Mouse (Mus musculus) spleen, adult 2 months (tissue): ENCODE measurements around the gene Fbxo42. TPM values are rescaled to one million over a fixed set of nuclear protein-coding genes. Genes with fewer than 3 reads are reported as not detected.

Experiments
- DNase-seq, 2 experiments: peaks; one replicate each; pipeline versions ENCODE4 v3.0.0 to v3.0.0-alpha.2; 2012 to 2021; ENCODE audit warnings: low spot score in 2 of 2, low read depth in 1 of 2
- H3K27ac ChIP-seq: fragments of 200-500 bp; 2 replicates; pipeline ENCODE4 v1.5.1; 2012; ENCODE audit warnings: low read length, inconsistent platforms; ENCODE audit not compliant: insufficient read depth
- H3K27me3 ChIP-seq: fragments of 200-500 bp; 2 replicates; pipeline ENCODE4 v1.6.1; 2012; ENCODE audit warnings: mild to moderate bottlenecking, moderate library complexity, low read length, inconsistent platforms; ENCODE audit not compliant: control insufficient read depth, insufficient read depth
- H3K36me3 ChIP-seq: fragments of 200-500 bp; 2 replicates; pipeline ENCODE4 v1.6.1; 2012; ENCODE audit warnings: mild to moderate bottlenecking, low read length, inconsistent platforms; ENCODE audit not compliant: control insufficient read depth, insufficient read depth
- H3K4me1 ChIP-seq: fragments of 200-500 bp; 2 replicates; pipeline ENCODE4 v1.6.1; 2011; ENCODE audit warnings: inconsistent platforms; ENCODE audit not compliant: control insufficient read depth, insufficient read depth, insufficient read length
- H3K4me3 ChIP-seq: fragments of 200-500 bp; 2 replicates; pipeline ENCODE4 v1.5.1; 2011; ENCODE audit warnings: mild to moderate bottlenecking, inconsistent platforms; ENCODE audit not compliant: insufficient read depth, insufficient read length; ENCODE audit errors: extremely low read depth
- CTCF ChIP-seq: fragments of 200-500 bp; IDR thresholded peaks from 2 replicates; pipeline ENCODE4 v1.5.1; 2011; ENCODE audit warnings: mild to moderate bottlenecking, inconsistent platforms; ENCODE audit not compliant: insufficient read depth, insufficient read length, insufficient replicate concordance; ENCODE audit errors: extremely low read depth
- POLR2A ChIP-seq: fragments of 200-500 bp; IDR thresholded peaks from 2 replicates; pipeline ENCODE4 v1.6.1; 2011; ENCODE audit warnings: low read depth, low read length, inconsistent platforms
- WGBS: fragments of 180-500 bp; shearing (Covaris S2); methylation state at CpG from one replicate; pipeline ENCODE4 v1.1.7; 2018; 5-methylcytosine and 5-hydroxymethylcytosine counted together
- polyA plus RNA-seq: library from polyadenylated mRNA; depleted of rRNA; stranded (reverse); fragments of >200 nt; gene quantifications from 2 replicates; pipeline ENCODE4 v1.2.3, GENCODE M21; 2012

Fbxo42 gene
- polyA plus RNA-seq, 1 experiment: 13.7 TPM

DNA sequence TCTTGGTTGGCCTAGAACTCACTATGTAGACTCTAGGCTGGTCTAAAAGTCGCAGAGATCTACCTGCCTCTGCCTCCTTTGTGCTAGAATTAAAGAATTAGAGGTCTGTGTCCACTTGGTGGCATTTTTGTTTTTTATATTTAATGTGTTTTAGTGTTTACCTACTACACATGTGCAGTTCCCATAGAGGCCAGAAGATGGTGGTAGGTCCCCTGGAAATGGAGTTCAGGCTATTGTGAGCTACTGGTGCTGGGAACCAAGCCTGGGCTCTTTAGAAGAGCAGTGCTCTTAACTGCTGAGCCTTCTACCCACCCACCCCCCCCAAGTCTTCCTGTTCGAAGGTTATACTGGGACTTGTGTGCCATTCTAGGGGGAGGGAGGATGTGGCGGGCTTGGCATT is 19.4 kb downstream of the Fbxo42 start:
- Histone ChIP-seq H3K36me3 (peaks cover 7% of the 10 kb centered on the region), H3K4me3 (no peak overlapping the region), H3K4me1 (peaks cover 4% of the 10 kb centered on the region; the same call in 1 of the 2 replicates), H3K27me3 (no peaks in the 10 kb centered on the region), H3K27ac (no peak overlapping the region)
- TF ChIP-seq POLR2A (no peak), CTCF (no peak)
- 98% methylated on average over 3 of the region's 3 CpGs for WGBS
- DNase-seq: no peak

DNA sequence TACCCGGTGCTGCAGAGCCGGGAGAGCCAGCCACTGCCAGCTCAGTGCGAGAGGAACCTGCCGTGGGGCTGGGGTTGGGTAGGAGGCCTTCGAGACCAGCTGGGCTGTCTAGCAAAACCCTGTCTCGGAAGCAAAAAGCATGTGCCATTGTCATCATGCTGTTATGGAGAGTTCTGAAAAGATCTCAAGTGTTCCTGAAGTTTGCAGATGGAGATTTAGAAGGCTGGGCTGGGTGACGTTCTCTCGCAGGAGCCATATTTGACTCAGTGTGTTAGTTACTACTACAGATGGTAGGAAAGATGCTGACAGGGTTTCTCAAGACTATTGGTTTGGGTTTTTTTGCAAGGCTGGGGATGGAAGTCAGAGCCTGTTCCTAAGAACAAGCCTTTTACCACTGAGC is 24.4 kb downstream of the Fbxo42 start:
- H3K27ac ChIP-seq: no peak overlapping the region

DNA sequence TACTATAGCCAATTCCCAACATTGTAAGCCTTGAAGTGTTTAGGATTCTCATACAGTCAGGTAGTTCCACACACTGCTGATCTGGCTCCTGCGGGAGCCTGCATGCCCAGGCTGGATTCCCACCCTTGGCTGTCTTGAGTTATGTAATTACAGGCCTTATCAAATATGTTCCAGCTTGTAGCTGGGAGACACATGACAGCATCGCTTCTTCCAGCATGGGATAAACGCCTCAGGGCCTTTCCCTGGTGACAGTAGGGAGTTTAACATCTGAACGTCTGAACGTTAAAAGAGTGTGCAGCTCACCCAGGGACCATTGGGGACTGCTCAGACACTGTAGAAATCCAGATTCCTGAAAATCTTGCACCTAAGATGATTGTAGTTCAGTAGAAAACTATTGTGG is 28.1 kb downstream of the Fbxo42 start:
- H3K27ac ChIP-seq: no peak overlapping the region
- TF ChIP-seq CTCF (no peak), POLR2A (no peak)
- H3K27me3 ChIP-seq: no peaks in the 10 kb centered on the region
- no peaks in the 10 kb centered on the region for H3K4me1 ChIP-seq
- 93% methylated on average over 5 of the region's 5 CpGs for WGBS
- no peak for DNase-seq
- H3K4me3 ChIP-seq: no peak overlapping the region
- H3K36me3 ChIP-seq: peaks cover 14% of the 10 kb centered on the region

More for the DNA sequence above, 24.4 kb downstream of the Fbxo42 start:
- 97% methylated on average over 8 of the region's 8 CpGs for WGBS
- TF ChIP-seq POLR2A (no peak), CTCF (no peak)
- no peak for DNase-seq
- no peaks in the 10 kb centered on the region for H3K4me1 ChIP-seq
- H3K27me3 ChIP-seq: no peaks in the 10 kb centered on the region
- peaks cover 14% of the 10 kb centered on the region for H3K36me3 ChIP-seq
- no peak overlapping the region for H3K4me3 ChIP-seq

DNA sequence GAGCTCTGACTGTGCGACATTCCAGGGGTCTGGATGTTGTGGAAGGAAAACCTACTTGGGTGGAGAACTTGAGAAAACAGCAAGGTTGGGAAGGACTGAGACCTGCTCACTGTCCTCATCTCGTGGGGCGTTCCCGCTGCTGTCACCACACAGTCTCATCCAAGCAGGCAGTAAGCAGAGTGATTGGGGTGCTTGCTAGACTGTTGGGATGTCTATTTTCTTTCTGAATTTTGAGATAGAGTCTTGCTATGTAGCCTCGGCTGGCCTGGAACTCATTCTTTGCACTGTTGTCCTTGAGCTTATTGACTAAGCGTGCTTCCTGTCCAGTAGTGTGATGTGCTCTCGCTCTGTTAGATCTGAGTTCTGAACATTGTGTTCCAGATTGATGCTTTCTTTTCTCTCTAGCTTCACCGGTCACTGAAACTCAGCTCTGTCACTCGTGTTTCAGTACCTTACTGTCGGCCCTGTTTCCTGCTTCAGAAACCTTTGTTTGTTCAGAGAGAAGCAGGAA is 28.7 kb downstream of the Fbxo42 start:
- DNase-seq: no peak
- no peaks in the 10 kb centered on the region for H3K27me3 ChIP-seq
- H3K4me3 ChIP-seq: no peak overlapping the region
- no peak for TF ChIP-seq POLR2A
- peaks cover 15% of the 10 kb centered on the region for H3K36me3 ChIP-seq
- WGBS: 87% methylated on average over 10 of the region's 10 CpGs
- no peak overlapping the region for H3K27ac ChIP-seq
- no peaks in the 10 kb centered on the region for H3K4me1 ChIP-seq

DNA sequence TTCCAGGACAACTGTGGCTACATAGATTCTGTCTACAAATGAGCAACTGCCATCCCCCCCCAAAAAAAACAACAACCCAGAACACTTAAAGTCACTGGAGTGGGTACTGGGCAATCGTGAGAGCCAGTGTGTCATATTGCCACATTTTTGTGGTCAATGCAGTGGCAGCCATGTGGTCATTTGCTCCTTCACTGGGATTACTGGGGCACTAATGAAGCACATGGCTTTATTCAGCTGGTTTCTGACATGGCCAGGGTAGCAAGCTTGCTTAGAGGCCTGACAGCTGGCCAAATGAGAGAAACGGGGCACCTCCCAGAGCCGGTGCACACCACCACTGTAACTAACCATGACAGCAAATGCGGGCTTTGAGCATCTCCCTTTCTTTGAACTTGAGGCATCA is 30.8 kb downstream of the Fbxo42 start:
- Histone ChIP-seq H3K4me1 (no peaks in the 10 kb centered on the region), H3K4me3 (no peak overlapping the region), H3K27me3 (no peaks in the 10 kb centered on the region), H3K27ac (no peak overlapping the region), H3K36me3 (peaks cover 13% of the 10 kb centered on the region)
- WGBS: 93% methylated on average over 4 of the region's 4 CpGs
- TF ChIP-seq CTCF: no peak
- no peak for TF ChIP-seq POLR2A
- DNase-seq: no peak

DNA sequence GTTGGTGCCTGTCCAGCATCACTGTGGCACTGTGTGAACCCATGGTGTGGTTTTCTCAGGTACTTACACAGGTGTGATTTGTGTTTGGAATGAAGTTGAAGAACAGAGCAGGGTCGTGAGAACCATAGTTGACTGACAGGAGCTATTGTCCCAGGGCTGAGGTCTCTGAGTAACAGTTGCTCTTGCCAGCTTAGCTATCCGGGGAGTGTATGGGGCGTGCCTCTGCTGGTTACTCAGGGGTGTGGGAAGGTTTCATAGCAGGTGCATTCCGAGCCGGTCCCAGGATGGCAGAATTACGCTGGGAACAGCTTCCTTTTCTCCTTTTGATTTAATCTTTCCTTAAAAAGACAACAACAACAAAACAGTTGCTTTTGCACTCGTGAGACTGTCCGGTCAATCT is 33.1 kb downstream of the Fbxo42 start:
- Histone ChIP-seq H3K27ac (no peak overlapping the region), H3K4me3 (no peak overlapping the region), H3K36me3 (peaks cover 12% of the 10 kb centered on the region), H3K4me1 (no peaks in the 10 kb centered on the region), H3K27me3 (no peaks in the 10 kb centered on the region)
- DNase-seq: no peak
- WGBS: 94% methylated on average over 8 of the region's 8 CpGs
- TF ChIP-seq CTCF: no peak
- no peak for TF ChIP-seq POLR2A

DNA sequence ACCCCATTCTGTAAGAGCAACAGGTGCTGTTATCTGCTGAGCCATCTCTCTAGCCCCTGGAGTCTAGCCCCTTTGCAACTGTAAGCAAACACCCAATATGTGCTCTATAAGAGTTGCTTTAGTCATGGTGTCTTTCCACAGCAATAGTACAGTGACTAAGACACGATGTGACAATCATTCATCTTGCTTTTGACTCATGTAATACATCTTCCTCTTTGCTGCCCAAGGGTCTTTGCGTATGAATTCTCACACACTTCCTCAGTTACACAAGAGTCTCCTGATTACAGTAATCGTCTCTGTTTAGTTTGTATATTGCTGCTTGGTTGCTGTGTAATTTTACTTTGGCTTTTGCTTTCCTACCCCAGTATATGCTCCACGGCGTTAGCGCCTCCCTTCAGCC is 34.3 kb downstream of the Fbxo42 start:
- TF ChIP-seq POLR2A (no peak), CTCF (no peak)
- Histone ChIP-seq H3K36me3 (peaks cover 10% of the 10 kb centered on the region), H3K4me3 (no peak overlapping the region), H3K27me3 (no peaks in the 10 kb centered on the region), H3K27ac (no peak overlapping the region), H3K4me1 (no peaks in the 10 kb centered on the region)
- no peak for DNase-seq
- 89% methylated on average over 6 of the region's 6 CpGs for whole genome bisulfite sequencing
